Mouse (Mus musculus) forebrain, postnatal 0 days (tissue): ENCODE results near the gene Mob2. TPM values are rescaled to one million over a fixed set of nuclear protein-coding genes. Genes with fewer than 3 reads are reported as not detected.

Experiments used
- ATAC-seq: fragments of 200-750 bp; cut with Nextera tagmentation; 2 replicates; pipeline ENCODE4 v1.8.0; 2017; ENCODE audit warnings: mild to moderate bottlenecking, moderate library complexity
- DNase-seq: peaks from one replicate; pipeline ENCODE4 v3.0.0-alpha.2; 2015
- H3K27ac ChIP-seq: fragments of 300-500 bp; sonication (generic); 2 replicates; pipeline ENCODE4 v1.5.1; 2014; ENCODE audit warnings: low read depth, mild to moderate bottlenecking, antibody characterized with exemption, low read length, moderate library complexity, mixed read lengths
- H3K27me3 ChIP-seq: fragments of 300-500 bp; sonication (generic); 2 replicates; pipeline ENCODE4 v1.6.1; 2014; ENCODE audit warnings: mild to moderate bottlenecking, low read length, mixed read lengths; ENCODE audit not compliant: insufficient read depth
- H3K36me3 ChIP-seq: fragments of 300-500 bp; sonication (generic); 2 replicates; pipeline ENCODE4 v1.6.1; 2014; ENCODE audit warnings: mild to moderate bottlenecking, moderate library complexity; ENCODE audit not compliant: insufficient read depth
- H3K4me1 ChIP-seq: fragments of 300-500 bp; sonication (generic); 2 replicates; pipeline ENCODE4 v1.6.1; 2014; ENCODE audit warnings: antibody characterized with exemption; ENCODE audit not compliant: insufficient read depth
- H3K4me2 ChIP-seq: fragments of 300-500 bp; sonication (generic); 2 replicates; pipeline ENCODE4 v1.6.1; 2014; ENCODE audit warnings: low read depth, mild to moderate bottlenecking, moderate library complexity
- H3K4me3 ChIP-seq: fragments of 300-500 bp; sonication (generic); 2 replicates; pipeline ENCODE4 v1.5.1; 2014; ENCODE audit warnings: low read depth, low read length, mixed read lengths
- H3K9ac ChIP-seq: fragments of 300-500 bp; sonication (generic); 2 replicates; pipeline ENCODE4 v1.6.1; 2014; ENCODE audit warnings: mild to moderate bottlenecking
- H3K9me3 ChIP-seq: fragments of 300-500 bp; sonication (generic); 2 replicates; pipeline ENCODE4 v1.6.1; 2016; ENCODE audit warnings: low read length
- CTCF ChIP-seq: sonication (generic); IDR thresholded peaks from 2 replicates; pipeline ENCODE4 v1.5.1; 2016; ENCODE audit warnings: antibody characterized with exemption, control low read depth, low read depth
- WGBS: fragments of 180-500 bp; shearing (Covaris S2); extraction: QIAGEN DNeasy Blood & Tissue Kit; methylation state at CpG from one replicate; pipeline ENCODE4 v1.1.7; 2014; 5-methylcytosine and 5-hydroxymethylcytosine counted together
- polyA plus RNA-seq: library from polyadenylated mRNA; unstranded; fragments of >200 nt; fragmentation: Nextera tagmentation; extraction: Ambion mirVana; gene quantifications from 2 replicates; pipeline ENCODE4 v1.2.1, GENCODE M21; 2015
- total RNA-seq: library from RNA; depleted of rRNA; stranded (reverse); fragments of >200 nt; gene quantifications from 2 replicates; pipeline ENCODE4 v1.2.3, GENCODE M21; 2014

Gene Mob2
- total and polyA plus RNA-seq, 2 experiments from 2014 or later = 37.8 to 39.8 TPM

- no peak overlapping the region for H3K4me3 ChIP-seq
- H3K36me3 ChIP-seq = peaks cover 78% of the 10 kb centered on the region
- no peak overlapping the region for H3K27ac ChIP-seq
- H3K4me1 ChIP-seq = peaks cover 17% of the 10 kb centered on the region
- H3K9ac ChIP-seq = no peak overlapping the region
- H3K9me3 ChIP-seq = no peaks in the 10 kb centered on the region
- no peak for DNase-seq
- ATAC-seq = no peak
- H3K4me2 ChIP-seq = no peak overlapping the region
- no peak for TF ChIP-seq CTCF
- no peaks in the 10 kb centered on the region for H3K27me3 ChIP-seq
- 92% methylated on average over 4 of the region's 4 CpGs for WGBS
Observed at GRCm38 (mm10) chr7:142086159-142086905, 25.5 kb upstream of the Mob2 start.

GRCm38 (mm10) chr7:142084820-142085219 is 24.0 kb upstream of the Mob2 start:
- 0 out of 2 replicates have a peak overlapping the region, but pooled peaks have one; percentile 2 for H3K27ac ChIP-seq
- H3K4me1 ChIP-seq = 0 out of 2 replicates have a peak, but pooled peaks cover 5% of the 10 kb centered on the region
- TF ChIP-seq CTCF = no peak
- H3K4me2 ChIP-seq = no peak overlapping the region
- no peaks in the 10 kb centered on the region for H3K9me3 ChIP-seq
- DNase-seq (peak; percentile 82), ATAC-seq (peak; percentile 23; the same call in 1 of the 2 replicates)
- H3K9ac ChIP-seq = no peak overlapping the region
- 9% methylated on average over 3 of the region's 3 CpGs for WGBS
- H3K36me3 ChIP-seq = peaks cover 89% of the 10 kb centered on the region
- no peaks in the 10 kb centered on the region for H3K27me3 ChIP-seq
- no peak overlapping the region for H3K4me3 ChIP-seq

GRCm38 (mm10) chr7:142084395-142084794 is 23.5 kb upstream of the Mob2 start:
- DNase-seq (no peak), ATAC-seq (0 out of 2 replicates have a peak, but pooled peaks have one; percentile 17)
- H3K9me3 ChIP-seq = no peaks in the 10 kb centered on the region
- H3K4me2 ChIP-seq = no peak overlapping the region
- H3K27ac ChIP-seq = 0 out of 2 replicates have a peak overlapping the region, but pooled peaks have one; percentile 2
- H3K36me3 ChIP-seq = peaks cover 90% of the 10 kb centered on the region
- TF ChIP-seq CTCF = no peak; the same call in 1 of the 2 replicates
- 21% methylated on average over 5 of the region's 5 CpGs for WGBS
- H3K4me3 ChIP-seq = no peak overlapping the region
- H3K9ac ChIP-seq = no peak overlapping the region
- H3K27me3 ChIP-seq = no peaks in the 10 kb centered on the region
- 0 out of 2 replicates have a peak, but pooled peaks cover 2% of the 10 kb centered on the region for H3K4me1 ChIP-seq

- Histone ChIP-seq H3K9ac (no peak overlapping the region), H3K27ac (no peak overlapping the region), H3K4me2 (no peak overlapping the region), H3K27me3 (no peaks in the 10 kb centered on the region), H3K9me3 (no peaks in the 10 kb centered on the region), H3K36me3 (peaks cover 92% of the 10 kb centered on the region), H3K4me3 (no peak overlapping the region), H3K4me1 (no peaks in the 10 kb centered on the region)
- DNase-seq (no peak), ATAC-seq (0 out of 2 replicates have a peak, but pooled peaks have one; percentile 15)
- TF ChIP-seq CTCF = peak; percentile 55
- WGBS = 34% methylated on average over 12 of the region's 12 CpGs
Observed at GRCm38 (mm10) chr7:142083588-142084317, 22.9 kb upstream of the Mob2 start.

- ATAC-seq (no peak), DNase-seq (no peak)
- no peaks in the 10 kb centered on the region for H3K4me1 ChIP-seq
- H3K9ac ChIP-seq = no peak overlapping the region
- no peak for TF ChIP-seq CTCF
- H3K27ac ChIP-seq = no peak overlapping the region
- H3K4me3 ChIP-seq = no peak overlapping the region
- no peaks in the 10 kb centered on the region for H3K9me3 ChIP-seq
- peaks cover 82% of the 10 kb centered on the region for H3K36me3 ChIP-seq
- WGBS = 51% methylated on average over 16 of the region's 16 CpGs
- H3K4me2 ChIP-seq = no peak overlapping the region
- no peaks in the 10 kb centered on the region for H3K27me3 ChIP-seq
Observed at GRCm38 (mm10) chr7:142082607-142083006, 21.7 kb upstream of the Mob2 start.

GRCm38 (mm10) chr7:142082179-142082578 is 21.3 kb upstream of the Mob2 start:
- no peak for TF ChIP-seq CTCF
- Histone ChIP-seq H3K27me3 (no peaks in the 10 kb centered on the region), H3K4me2 (no peak overlapping the region), H3K9me3 (no peaks in the 10 kb centered on the region), H3K9ac (no peak overlapping the region), H3K27ac (no peak overlapping the region), H3K36me3 (peaks cover 78% of the 10 kb centered on the region), H3K4me3 (no peak overlapping the region), H3K4me1 (no peaks in the 10 kb centered on the region)
- ATAC-seq (no peak), DNase-seq (no peak)
- WGBS = 34% methylated on average over 36 of the region's 38 CpGs

- WGBS = 55% methylated on average over 17 of the region's 17 CpGs
- no peak overlapping the region for H3K4me2 ChIP-seq
- no peak for TF ChIP-seq CTCF
- DNase-seq = no peak
- no peak for ATAC-seq
- H3K27me3 ChIP-seq = no peaks in the 10 kb centered on the region
- no peaks in the 10 kb centered on the region for H3K9me3 ChIP-seq
- no peak overlapping the region for H3K9ac ChIP-seq
- peaks cover 74% of the 10 kb centered on the region for H3K36me3 ChIP-seq
- no peaks in the 10 kb centered on the region for H3K4me1 ChIP-seq
- no peak overlapping the region for H3K4me3 ChIP-seq
- H3K27ac ChIP-seq = no peak overlapping the region
Observed at GRCm38 (mm10) chr7:142081736-142082135, 20.9 kb upstream of the Mob2 start.
